Mouse (Mus musculus) ES-CJ7 (cell line): Measurements from ENCODE around the gene Sgms1.
A peak's percentile ranks its signal among the peaks of the same experiment; 100 is the strongest.

Experiments used
- DNase-seq: peaks from one replicate; pipeline ENCODE4 v3.0.0; 2011; ENCODE audit warnings: low read depth, low spot score

The Sgms1 gene

GRCm38 (mm10) chr19:32213577-32213976 is 175.9 kb downstream of the Sgms1 start:
- no peak for DNase-seq

- no peak for DNase-seq
Observed at GRCm38 (mm10) chr19:32211293-32211585, 178.3 kb downstream of the Sgms1 start.

- peak; percentile 92 for DNase-seq
Observed at GRCm38 (mm10) chr19:32210450-32211292, 178.8 kb downstream of the Sgms1 start.

- DNase-seq, result no peak
Observed at GRCm38 (mm10) chr19:32210099-32210449, 179.4 kb downstream of the Sgms1 start.

DNA sequence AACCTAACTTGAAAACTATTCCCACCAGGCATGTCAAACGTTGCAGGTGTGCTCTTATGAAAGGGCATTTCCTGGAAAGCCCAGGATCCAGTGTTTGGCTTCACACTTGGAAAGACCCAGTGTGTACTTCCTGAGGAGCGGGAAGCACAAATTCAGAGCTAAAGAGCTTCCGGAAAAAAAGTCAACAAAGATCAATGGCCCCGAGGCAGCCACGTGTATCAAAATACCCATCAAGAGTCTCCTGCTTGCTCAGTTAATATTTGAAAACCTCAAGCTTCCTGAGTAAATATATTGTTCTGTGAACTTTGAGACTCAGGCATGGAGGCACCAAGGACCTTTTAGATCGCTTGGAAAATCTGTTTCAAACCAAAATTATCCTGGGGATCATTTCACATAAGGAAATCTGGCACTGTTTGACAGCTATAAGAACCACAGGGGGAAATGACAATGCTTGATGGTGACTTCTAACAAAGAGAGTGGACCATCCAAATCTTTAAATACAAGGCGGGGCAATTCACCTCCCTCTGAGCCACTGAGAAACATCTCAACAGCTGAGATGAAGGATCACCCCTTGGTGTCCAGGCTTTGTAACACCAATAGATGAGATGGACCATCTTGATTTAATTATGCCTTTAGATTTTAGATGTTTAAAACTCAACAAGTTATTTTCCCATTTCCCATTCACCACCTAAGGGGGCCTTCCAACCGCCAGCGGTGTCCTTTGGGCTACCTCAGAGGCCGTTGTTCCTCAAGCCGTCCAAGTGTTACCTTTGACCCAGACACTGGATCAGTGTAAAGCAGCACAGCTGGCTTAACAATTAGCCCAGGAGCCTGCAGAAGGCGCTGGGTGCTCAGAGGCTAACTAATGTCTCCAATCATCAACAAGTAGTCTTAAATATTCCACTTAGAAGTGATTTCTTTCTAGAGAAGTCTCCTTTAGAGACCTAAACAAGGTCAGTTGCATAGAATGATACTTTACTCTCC is 187.1 kb downstream of the Sgms1 start:
- no peak for DNase-seq

- no peak for DNase-seq
Observed at GRCm38 (mm10) chr19:32199861-32200574, 189.5 kb downstream of the Sgms1 start.

- no peak for DNase-seq
Observed at GRCm38 (mm10) chr19:32199133-32199532, 190.4 kb downstream of the Sgms1 start.

DNA sequence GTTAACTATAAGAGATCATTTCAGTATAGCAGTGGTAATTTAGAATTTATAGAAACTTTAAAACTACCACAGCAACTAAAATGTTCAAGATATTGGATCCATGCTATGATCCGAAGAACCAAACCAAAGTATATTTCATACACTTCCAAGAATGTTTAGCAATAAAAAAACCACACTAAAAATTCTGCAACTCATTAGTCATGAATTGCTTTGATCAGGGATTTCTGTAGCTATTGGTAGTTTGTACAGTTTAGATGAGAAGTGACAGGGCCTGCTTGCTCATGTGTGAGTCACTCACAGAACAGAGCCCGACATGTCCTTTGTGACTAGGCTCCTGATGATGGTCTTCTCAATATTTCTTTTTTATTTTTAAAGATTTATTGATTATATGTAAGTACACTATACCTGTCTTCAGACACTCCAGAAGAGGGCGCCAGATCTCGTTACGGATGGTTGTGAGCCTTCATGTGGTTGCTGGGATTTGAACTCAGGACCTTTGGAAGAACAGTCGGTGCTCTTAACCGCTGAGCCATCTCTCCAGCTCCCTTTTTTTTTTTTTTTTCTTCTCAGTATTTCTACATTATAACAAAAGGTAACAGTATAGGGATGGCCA is 190.9 kb downstream of the Sgms1 start:
- no peak for DNase-seq

- peak; percentile 38 for DNase-seq
Observed at GRCm38 (mm10) chr19:32196976-32197819, 192.3 kb downstream of the Sgms1 start.

DNA sequence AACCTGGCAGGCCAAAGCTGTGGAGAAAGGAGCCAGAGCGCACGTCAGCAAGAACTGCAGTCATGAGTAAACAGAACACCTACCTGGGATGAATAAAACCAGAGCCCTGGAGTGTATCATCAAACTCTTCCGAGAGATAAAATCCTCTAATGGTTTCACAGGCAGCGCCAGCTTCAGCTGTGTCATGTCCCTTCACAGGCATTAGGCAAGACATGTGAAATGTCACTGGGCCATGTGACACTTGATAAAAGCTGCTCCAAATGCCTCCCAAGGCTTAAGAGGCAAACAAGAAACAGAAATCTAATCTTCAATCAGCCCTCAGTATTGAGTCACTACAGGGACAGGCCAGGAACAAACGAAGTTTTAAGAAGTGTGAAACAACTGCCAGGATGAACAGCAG is 193.3 kb downstream of the Sgms1 start:
- DNase-seq, result no peak

DNA sequence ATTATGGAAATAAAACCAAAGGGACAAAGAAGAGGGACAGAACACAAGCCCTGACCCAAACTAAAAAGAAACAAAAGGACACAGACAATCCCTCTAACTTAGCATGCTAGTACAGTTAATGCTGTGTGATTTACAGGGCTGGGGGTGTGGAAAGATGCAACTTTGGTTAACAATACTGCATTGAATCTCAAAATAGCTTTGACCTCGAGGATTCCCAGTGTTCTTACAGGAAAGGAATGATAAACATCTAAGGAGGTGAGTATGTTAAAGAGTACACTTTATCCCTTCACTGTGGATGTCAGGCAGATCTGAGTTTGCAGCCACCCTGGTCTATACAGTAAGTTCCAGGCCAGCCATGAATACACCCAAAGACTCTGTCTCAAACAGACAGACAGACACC is 194.7 kb downstream of the Sgms1 start:
- DNase-seq, result peak; percentile 90

DNA sequence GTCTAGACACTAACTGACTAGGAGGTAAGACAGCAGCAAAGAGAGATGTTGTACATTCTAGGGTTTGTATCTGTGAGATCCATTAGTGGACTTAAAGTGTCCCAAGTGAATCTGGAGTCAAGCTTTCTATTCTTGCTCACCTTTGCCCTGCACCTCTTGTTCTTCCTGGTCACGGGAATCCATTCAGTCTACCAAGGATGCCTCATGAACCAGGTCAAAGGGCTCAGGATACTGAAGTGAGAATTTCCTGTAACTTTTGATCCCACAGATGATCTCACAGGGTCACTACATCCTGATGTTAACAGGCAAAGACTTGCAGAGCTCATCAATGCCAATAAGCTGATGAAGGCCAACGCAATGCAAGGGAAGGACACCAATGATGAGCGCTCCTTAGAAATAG is 195.4 kb downstream of the Sgms1 start:
- DNase-seq, result no peak

DNA sequence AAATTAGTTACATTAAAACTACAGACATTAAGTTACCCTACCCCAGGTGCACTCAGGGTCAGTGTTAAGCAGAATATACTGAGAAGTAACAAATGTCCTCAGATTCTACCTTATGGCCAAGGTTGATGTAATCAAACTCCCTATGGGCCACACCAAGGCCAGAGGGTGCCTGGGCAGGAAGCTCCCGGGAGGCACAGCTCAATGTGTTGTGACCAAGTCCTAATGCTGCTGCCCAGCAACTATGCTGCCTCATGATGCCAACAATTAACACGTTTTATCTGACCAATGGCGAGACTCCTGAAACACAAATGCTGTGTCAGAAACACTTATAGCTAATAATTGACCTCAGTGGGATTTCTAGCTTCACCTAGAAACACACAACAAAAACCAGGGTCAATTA is 197.9 kb downstream of the Sgms1 start:
- DNase-seq, result no peak

DNA sequence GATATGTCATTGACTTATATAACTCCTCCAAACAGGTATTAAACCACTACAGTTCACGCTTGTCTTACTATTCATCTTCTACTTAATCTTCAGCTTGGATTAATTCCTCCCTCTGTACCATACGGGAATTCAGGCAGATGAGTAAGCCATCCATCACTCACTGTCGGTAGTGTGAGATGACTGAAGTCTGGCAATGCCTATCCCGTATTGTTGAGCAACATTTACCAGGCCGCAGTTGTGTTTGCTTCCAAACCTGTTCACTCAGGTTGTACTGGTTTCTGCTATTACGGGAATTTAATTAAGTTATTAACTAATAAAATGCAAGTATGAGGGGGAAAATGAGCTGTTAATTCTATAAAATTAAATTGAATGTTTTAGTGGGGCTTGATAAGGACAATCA is 199.6 kb downstream of the Sgms1 start:
- no peak for DNase-seq

GRCm38 (mm10) chr19:32189036-32189436 is 200.5 kb downstream of the Sgms1 start:
- no peak for DNase-seq

- DNase-seq, result no peak
Observed at GRCm38 (mm10) chr19:32186594-32187092, 202.9 kb downstream of the Sgms1 start.

GRCm38 (mm10) chr19:32183005-32183404 is 206.5 kb downstream of the Sgms1 start:
- no peak for DNase-seq

DNA sequence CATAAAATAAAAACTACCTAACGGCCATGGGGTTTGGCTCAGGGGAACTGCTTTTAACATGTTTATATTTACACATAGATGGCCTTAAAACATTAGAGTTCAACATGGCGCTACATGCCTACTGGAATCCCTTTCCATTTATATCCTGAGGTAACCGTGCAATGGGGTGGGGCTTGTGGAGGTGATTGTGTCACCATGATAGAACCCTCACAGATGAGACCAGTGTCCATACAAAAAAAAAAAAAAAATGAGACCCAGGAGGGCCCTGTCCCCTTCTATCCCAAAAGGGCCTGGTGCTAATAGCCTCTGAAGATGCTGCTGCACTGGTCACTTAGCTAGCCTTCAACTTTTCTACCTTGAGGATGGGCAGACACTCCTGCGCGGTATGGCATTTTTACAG is 207.0 kb downstream of the Sgms1 start:
- no peak for DNase-seq

DNA sequence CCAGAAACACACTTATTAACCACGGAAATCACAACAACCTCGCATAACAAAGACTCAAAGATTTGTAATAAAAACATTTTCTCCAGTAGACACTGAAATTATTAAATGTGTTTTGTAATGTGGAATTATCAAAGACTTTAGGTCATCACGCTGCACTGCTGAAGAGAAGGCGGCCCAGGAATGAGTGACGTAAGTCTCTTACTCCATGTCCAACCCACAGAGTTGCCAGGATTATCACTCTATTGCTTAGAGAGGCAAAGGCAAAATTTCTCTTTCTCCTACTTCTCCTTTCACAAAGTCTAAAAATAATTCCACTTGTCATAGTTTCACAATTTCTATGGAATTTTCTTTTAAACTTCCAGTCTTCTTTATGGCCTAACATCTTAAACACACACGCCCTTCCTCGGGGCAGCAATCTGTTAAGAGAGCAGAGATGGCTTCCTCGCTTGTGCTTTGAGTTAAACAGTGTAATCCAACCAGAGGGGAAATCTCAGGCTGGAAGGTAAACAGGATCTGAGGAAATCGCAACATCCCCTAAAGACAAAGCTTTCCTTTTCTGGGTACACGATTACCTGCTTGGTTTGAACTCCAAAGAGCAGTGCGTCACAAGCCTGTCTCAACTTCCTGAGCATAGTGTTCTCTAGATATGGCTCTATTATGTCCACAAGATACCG is 207.7 kb downstream of the Sgms1 start:
- DNase-seq, result no peak
